Mouse (Mus musculus) embryo, embryonic 11.5 days (tissue): ENCODE data around the gene Stra6l.

Source experiments
- DNase-seq: peaks from one replicate; pipeline ENCODE4 v3.0.0-alpha.2; 2012; ENCODE audit warnings: low read depth, low spot score

Gene Stra6l

DNA sequence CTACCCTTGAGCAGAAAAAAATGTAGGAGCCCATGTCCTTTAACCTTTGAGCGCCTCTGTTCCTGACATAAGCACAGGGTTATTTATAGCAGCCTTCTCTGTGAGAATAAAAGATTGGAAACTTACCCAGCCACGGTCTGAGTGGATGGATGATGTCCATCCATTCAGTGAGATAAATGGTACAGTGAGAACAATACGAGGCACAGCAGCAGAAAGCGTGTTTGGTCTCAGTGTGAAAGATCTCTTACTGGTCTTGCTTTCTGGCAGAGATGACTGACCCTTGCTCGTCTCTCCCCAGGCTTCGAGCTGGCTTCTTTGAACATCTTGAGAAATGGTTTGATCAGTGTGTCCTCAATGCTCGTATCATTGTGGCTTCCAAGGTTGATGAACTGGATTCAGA lies 68.6 kb downstream of the Stra6l start:
- no peak for DNase-seq

DNA sequence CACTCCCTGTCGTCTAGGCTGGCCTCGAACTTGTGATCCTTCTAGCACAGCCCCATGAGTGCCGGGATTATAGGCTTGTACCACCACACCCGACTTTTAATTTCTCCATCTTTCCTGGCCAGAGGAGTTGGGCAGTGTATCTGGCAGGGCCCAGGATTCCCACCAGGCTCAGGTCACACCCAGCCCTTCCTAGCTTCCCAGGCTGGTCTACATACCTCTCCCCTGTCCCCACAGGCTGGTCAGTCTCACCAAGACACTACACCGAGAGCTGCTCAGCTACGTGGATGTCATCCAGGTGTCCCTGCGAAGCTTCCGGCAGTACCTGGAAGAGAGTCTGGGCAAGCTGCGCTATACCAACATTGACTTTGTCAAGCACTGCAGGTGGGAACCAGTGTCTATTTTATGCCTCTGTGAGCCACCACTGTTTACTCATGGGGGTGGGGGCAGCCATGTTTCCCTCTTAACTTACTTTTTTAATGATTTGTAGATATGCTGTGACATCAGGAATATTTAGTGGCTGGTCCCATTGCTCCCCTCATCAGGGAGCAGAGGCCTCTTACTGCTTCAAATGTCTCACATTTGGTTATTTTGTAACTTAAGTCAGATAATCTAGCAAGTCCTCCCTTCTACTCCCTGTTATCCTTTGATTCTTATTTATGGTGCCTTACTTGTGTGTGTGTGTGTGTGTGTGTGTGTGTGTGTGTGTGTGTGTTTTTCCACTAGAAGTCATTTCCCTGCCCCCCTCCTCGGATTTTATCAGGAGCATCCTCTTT lies 73.4 kb downstream of the Stra6l start:
- no peak for DNase-seq

DNA sequence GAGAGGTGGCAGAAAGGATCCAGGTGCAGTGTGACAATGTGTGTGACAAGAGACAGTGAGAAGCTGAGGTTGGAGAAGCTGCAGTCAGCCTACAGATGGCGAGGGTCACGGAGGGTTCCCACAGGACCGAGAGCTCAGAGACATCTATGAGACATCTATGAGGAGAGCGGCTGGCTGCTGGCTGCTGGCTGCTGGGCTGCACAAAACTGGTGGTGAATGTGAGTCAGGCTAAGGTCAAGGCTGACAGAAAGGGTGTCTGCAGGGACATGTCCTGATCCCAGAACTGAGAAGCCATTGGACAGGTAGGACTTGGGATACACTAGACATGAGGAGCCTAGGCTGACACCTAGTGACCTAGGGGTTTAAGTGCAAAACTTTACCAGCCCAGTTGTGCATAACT lies 75.5 kb downstream of the Stra6l start:
- DNase-seq = no peak

DNA sequence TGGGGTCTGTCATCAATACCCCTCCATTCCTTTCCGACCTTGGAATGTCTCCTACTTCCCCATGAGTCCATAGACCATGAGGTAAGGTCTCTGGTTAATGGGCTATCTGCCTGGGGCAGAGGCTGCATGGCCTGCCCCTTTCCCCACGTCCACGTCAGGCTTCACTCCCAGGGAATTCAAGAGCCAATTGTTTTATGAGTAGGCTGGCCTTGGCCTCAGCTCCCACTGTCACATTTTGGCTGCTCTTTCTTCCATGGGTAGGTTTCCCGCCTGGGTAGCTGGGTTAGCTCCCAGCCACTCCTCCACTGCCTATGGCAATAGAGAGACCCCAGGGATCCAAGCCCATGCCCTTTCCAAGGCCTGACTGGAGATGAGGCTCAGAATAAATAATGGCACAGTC lies 80.1 kb downstream of the Stra6l start:
- DNase-seq = no peak
